Mouse (Mus musculus): ENCODE results near the gene Lrrc45. TPM values are rescaled to one million over a fixed set of nuclear protein-coding genes. Genes with fewer than 3 reads are reported as not detected.

Gene Lrrc45
- total RNA-seq, 1 experiment, result 30.3 TPM

- Histone ChIP-seq H3K4me1 (ENCODE audit: control insufficient read depth in 2 of 2, insufficient read depth in 2 of 2, low read length in 2 of 2, poor library complexity in 1 of 2) (peaks cover 3 to 10% of the 10 kb centered on the region in 2 experiments; a peak in 1 of 4 replicates), H3K36me3 (ENCODE audit: control insufficient read depth, insufficient read depth, low read length, poor library complexity, severe bottlenecking) (no peaks in the 10 kb centered on the region), H3K9me3 (ENCODE audit: control insufficient read depth, insufficient read depth, low read depth, low read length) (no peaks in the 10 kb centered on the region), H3K27ac (ENCODE audit: insufficient read depth, low read depth, low read length, poor library complexity, severe bottlenecking) (no peak within 1 kb of the TSS), H3K4me3 (ENCODE audit: insufficient read depth in 1 of 2, low read depth in 1 of 2, low read length in 2 of 2, poor library complexity in 1 of 2, severe bottlenecking in 1 of 2) (no peak within 1 kb of the TSS), H3K9ac (ENCODE audit: insufficient read depth, low read depth, low read length, poor library complexity, severe bottlenecking) (no peak within 1 kb of the TSS)
- in situ Hi-C loops (cut with MboI; ENCODE audit: low sequenced_read_pairs in 2 of 2, unreplicated experiment in 2 of 2), result no loop called here
- TF ChIP-seq ZNF384 (IDR thresholded peaks at IDR 0.05; ENCODE audit: low read depth, low read length) (no peak), CHD2 (IDR thresholded peaks at IDR 0.05; ENCODE audit: low read depth, low read length) (no peak), MAFK (IDR thresholded peaks at IDR 0.05; ENCODE audit: insufficient read depth, low read depth, low read length) (no peak), HCFC1 (IDR thresholded peaks at IDR 0.05; ENCODE audit: borderline replicate concordance, insufficient read depth, low read length) (no peak), ZC3H11A (IDR thresholded peaks at IDR 0.05; ENCODE audit: borderline replicate concordance, low read depth, low read length) (no peak)
- DNase-seq (ENCODE audit: low read depth, low spot score), result no peak
Measured at GRCm38 (mm10) chr11:120731858-120732680, 18.3 kb downstream of the Lrrc45 start, which contains the start of gene Cbr2. Cbr2 (minus strand) TSS chr11:120732114.

- H3K4me3 ChIP-seq (ENCODE audit: insufficient read depth in 1 of 2, low read depth in 1 of 2, low read length in 2 of 2, poor library complexity in 1 of 2, severe bottlenecking in 1 of 2), result no peak overlapping the region
- no peak for DNase-seq (ENCODE audit: low read depth, low spot score)
- no peak overlapping the region for H3K27ac ChIP-seq (ENCODE audit: insufficient read depth, low read depth, low read length, poor library complexity, severe bottlenecking)
- H3K9me3 ChIP-seq (ENCODE audit: control insufficient read depth, insufficient read depth, low read depth, low read length), result no peaks in the 10 kb centered on the region
- H3K4me1 ChIP-seq (ENCODE audit: control insufficient read depth in 2 of 2, insufficient read depth in 2 of 2, low read length in 2 of 2, poor library complexity in 1 of 2), result peaks cover 3 to 10% of the 10 kb centered on the region in 2 experiments; a peak in 1 of 4 replicates
- TF ChIP-seq MAFK (IDR thresholded peaks at IDR 0.05; ENCODE audit: insufficient read depth, low read depth, low read length) (no peak), CHD2 (IDR thresholded peaks at IDR 0.05; ENCODE audit: low read depth, low read length) (no peak), ZC3H11A (IDR thresholded peaks at IDR 0.05; ENCODE audit: borderline replicate concordance, low read depth, low read length) (no peak), HCFC1 (IDR thresholded peaks at IDR 0.05; ENCODE audit: borderline replicate concordance, insufficient read depth, low read length) (no peak), ZNF384 (IDR thresholded peaks at IDR 0.05; ENCODE audit: low read depth, low read length) (no peak)
- in situ Hi-C loops (cut with MboI; ENCODE audit: low sequenced_read_pairs in 2 of 2, unreplicated experiment in 2 of 2), result no loop called here
- H3K9ac ChIP-seq (ENCODE audit: insufficient read depth, low read depth, low read length, poor library complexity, severe bottlenecking), result no peak overlapping the region
- no peaks in the 10 kb centered on the region for H3K36me3 ChIP-seq (ENCODE audit: control insufficient read depth, insufficient read depth, low read length, poor library complexity, severe bottlenecking)
Measured at GRCm38 (mm10) chr11:120733521-120733920, 19.8 kb downstream of the Lrrc45 start.

GRCm38 (mm10) chr11:120736424-120736823 lies 22.7 kb downstream of the Lrrc45 start:
- H3K9ac ChIP-seq (ENCODE audit: insufficient read depth, low read depth, low read length, poor library complexity, severe bottlenecking), result no peak overlapping the region
- no peak overlapping the region for H3K27ac ChIP-seq (ENCODE audit: insufficient read depth, low read depth, low read length, poor library complexity, severe bottlenecking)
- H3K4me1 ChIP-seq (ENCODE audit: control insufficient read depth in 2 of 2, insufficient read depth in 2 of 2, low read length in 2 of 2, poor library complexity in 1 of 2), result peaks cover 0 to 5% of the 10 kb centered on the region in 2 experiments; a peak in 1 of 4 replicates
- H3K9me3 ChIP-seq (ENCODE audit: control insufficient read depth, insufficient read depth, low read depth, low read length), result no peaks in the 10 kb centered on the region
- H3K4me3 ChIP-seq (ENCODE audit: insufficient read depth in 1 of 2, low read depth in 1 of 2, low read length in 2 of 2, poor library complexity in 1 of 2, severe bottlenecking in 1 of 2), result no peak overlapping the region
- H3K36me3 ChIP-seq (ENCODE audit: control insufficient read depth, insufficient read depth, low read length, poor library complexity, severe bottlenecking), result no peaks in the 10 kb centered on the region
- no peak for DNase-seq (ENCODE audit: low read depth, low spot score)
- in situ Hi-C loops (cut with MboI; ENCODE audit: low sequenced_read_pairs in 2 of 2, unreplicated experiment in 2 of 2), result no loop called here
- TF ChIP-seq MAFK (IDR thresholded peaks at IDR 0.05; ENCODE audit: insufficient read depth, low read depth, low read length) (no peak), ZNF384 (IDR thresholded peaks at IDR 0.05; ENCODE audit: low read depth, low read length) (no peak), ZC3H11A (IDR thresholded peaks at IDR 0.05; ENCODE audit: borderline replicate concordance, low read depth, low read length) (no peak), HCFC1 (IDR thresholded peaks at IDR 0.05; ENCODE audit: borderline replicate concordance, insufficient read depth, low read length) (no peak), CHD2 (IDR thresholded peaks at IDR 0.05; ENCODE audit: low read depth, low read length) (no peak)

GRCm38 (mm10) chr11:120740981-120741380 lies 27.3 kb downstream of the Lrrc45 start:
- DNase-seq (ENCODE audit: low read depth, low spot score), result no peak
- Histone ChIP-seq H3K27ac (ENCODE audit: insufficient read depth, low read depth, low read length, poor library complexity, severe bottlenecking) (no peak overlapping the region), H3K4me3 (ENCODE audit: insufficient read depth in 1 of 2, low read depth in 1 of 2, low read length in 2 of 2, poor library complexity in 1 of 2, severe bottlenecking in 1 of 2) (no peak overlapping the region), H3K36me3 (ENCODE audit: control insufficient read depth, insufficient read depth, low read length, poor library complexity, severe bottlenecking) (no peaks in the 10 kb centered on the region), H3K9me3 (ENCODE audit: control insufficient read depth, insufficient read depth, low read depth, low read length) (no peaks in the 10 kb centered on the region), H3K9ac (ENCODE audit: insufficient read depth, low read depth, low read length, poor library complexity, severe bottlenecking) (no peak overlapping the region), H3K4me1 (ENCODE audit: control insufficient read depth in 2 of 2, insufficient read depth in 2 of 2, low read length in 2 of 2, poor library complexity in 1 of 2) (peaks cover 0 to 3% of the 10 kb centered on the region in 2 experiments; a peak in 1 of 4 replicates)
- TF ChIP-seq HCFC1 (IDR thresholded peaks at IDR 0.05; ENCODE audit: borderline replicate concordance, insufficient read depth, low read length) (no peak), ZC3H11A (IDR thresholded peaks at IDR 0.05; ENCODE audit: borderline replicate concordance, low read depth, low read length) (no peak)
- in situ Hi-C loops (cut with MboI; ENCODE audit: low sequenced_read_pairs in 2 of 2, unreplicated experiment in 2 of 2), result no loop called here
